Mouse (Mus musculus) gastrocnemius, postnatal 36 days (tissue): Measurements from ENCODE around the gene Olfr161. TPM values are rescaled to one million over a fixed set of nuclear protein-coding genes. Genes with fewer than 3 reads are reported as not detected.
"Not testable (repeated sequence)": the region's sequence is repeated elsewhere in the genome, so short reads cannot be mapped to it uniquely, and the experiment has no call there.

ENCODE experiments used
- DNase-seq, 2 experiments: peaks; one replicate each; pipeline ENCODE4 v3.0.0; 2022
- intact Hi-C: fragments of 180-260 bp; cut with DNase I; formaldehyde crosslinking; loops from one replicate; pipeline ENCODE4 v1.15.1; 2025
- long read RNA-seq, 2 experiments: library from polyadenylated mRNA; stranded (forward); transcript quantifications; one replicate each; pipeline ENCODE4 v2.0.0; 2021
- total RNA-seq, 2 experiments: library from RNA; stranded (reverse); gene quantifications; 2 replicates each; pipeline ENCODE4 v1.2.3; 2021

The Olfr161 gene
- total RNA-seq, result not detected
- long read RNA-seq, experiment 1, result 0 reads
- long read RNA-seq, experiment 2, result 0 reads

DNA sequence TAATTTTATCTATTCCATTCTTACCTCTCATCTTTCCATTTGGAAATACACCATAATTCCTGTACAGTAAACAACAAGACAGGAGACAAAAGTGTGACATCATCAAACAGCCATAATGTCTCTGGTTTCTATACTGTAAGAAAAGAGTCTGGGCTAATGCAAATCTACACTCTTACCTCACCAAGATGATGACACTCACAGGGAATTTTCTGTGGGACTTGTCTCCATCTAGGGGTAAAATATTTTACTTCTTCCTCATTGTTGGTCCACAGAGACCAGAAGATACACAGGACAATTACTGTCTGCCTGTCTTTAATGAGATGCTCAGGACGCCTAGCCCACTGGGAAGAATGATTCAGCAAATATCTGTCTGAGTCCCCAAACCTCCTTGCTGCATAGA is at the start of gene Olfr161:
Gene Olfr161, plus strand, starts transcription at position 352 of the 400 bp plus-strand sequence.
- intact Hi-C loops, result no loop called here
- DNase-seq, result no peak

DNA sequence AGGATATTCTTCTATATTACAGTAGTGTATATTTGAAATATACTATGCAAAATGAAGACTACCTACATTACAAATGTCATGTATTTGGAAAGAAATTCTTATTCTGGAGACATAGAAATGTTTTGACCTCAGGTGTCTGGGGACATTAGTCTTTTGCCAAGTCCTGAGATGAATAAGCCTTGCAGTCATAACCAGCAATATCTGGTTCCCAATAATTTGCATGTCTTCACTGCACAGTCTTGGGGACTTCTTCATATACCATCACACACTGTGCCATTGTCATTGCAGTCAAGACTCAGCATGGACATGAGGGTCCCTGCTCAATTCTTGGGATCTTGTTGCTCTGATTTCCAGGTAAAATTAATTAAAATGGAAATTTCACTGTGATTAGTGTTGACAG is 27.3 kb upstream of the Olfr161 start:
- DNase-seq, result no peak
- intact Hi-C loops, result no loop called here

DNA sequence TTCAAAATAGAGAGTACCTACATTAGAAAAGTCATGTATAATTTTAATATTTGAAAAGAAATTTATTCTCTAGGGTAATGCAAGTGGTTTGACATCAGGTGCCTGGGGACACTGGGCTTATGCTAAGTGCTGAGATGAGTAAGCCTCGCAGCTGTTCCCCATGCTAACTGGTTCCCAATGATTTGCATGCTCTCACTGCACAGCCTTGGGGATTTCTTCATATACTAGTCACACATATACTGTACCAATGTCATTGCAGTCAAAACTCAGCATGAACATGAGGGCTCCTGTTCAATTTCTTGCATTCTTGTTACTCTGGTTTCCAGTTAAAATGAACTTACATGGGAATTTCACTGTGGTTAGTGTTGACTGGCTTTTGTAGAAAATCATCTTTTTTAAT is 13.2 kb upstream of the Olfr161 start:
- intact Hi-C loops, DNase-seq: not testable (repeated sequence)

DNA sequence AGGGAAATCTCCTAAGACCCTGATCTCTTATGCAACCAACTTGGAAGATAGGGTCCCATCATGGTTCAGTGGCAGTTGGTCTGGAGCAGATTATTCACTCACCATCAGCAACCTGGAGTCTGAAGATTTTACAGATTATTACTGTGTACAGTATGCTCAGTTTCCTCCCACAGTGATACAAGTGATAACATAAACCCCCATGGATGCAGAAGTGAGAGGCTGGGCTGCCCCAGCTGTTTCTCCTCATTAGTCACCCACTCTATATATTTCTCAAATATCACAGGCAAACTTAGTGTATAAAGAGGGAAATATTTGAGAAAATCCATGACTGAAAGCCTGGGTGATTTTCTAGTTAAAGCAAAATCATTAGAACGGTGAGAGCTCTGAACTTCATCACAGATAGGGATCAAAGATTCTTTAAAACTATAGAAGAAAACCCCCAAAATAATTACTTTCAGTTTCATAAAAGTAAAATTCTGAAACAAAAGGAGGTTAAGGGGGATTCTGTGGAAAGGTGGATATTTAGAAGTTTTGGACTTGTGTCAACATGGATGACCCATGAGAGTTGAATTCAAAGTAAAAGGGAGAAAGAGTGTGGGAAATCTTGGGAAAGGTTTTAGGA is 12.5 kb upstream of the Olfr161 start:
- DNase-seq, intact Hi-C loops: not testable (repeated sequence)

DNA sequence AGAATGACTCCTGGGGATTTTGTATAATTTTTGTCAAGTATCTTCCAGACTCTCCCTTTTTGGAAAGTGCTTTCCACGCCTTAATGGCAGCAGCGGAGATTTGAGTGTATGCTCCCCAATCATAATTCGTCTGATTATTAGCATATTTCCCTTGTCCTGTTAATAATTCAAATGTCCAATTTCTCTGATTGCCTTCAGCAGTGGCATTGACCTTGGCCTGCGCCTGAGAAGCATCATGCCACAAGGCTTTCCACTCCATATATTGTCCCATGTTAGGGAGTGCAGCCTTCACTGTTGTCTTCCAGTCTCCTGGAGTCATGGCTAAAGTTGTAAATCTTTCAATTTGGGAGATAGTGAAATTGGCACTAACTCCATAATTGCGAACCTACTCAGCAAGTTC is 40.5 kb downstream of the Olfr161 start:
- DNase-seq, intact Hi-C loops: not testable (repeated sequence)

DNA sequence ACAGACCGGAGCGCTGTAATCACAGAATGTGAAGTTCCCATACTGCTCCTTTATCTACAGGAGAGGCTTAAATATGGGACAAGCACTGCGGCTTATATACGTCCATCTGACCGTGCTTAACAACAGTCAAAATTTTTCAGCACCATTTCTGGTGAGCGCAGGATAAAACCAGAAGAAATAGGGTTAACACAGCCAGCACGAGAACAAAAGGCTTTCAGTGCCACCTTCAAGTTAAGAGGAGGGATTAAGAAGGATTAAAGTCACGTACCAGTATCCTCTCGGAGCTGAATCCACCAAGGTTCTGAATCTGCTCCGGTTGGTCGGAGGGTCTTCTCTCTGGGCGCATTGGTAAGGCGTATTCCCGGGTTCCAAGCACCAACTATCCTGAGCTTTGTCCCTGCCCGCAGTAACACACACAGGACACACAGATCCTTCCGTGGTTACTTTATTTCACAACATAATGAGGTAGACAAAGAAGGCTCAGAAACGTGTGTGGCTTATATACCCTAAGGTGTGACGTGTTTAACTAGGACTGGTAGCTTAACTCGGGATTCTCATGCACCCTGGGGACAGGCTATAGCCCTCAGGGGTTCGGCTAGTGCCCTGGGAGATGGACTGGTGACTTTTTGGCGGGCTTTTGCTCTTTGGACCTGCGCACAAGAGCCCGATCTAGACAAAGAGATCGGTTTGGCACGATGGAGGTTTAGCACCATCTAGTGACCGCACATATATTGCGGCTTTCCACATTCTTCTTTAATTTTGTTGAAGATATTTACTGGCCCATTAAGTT is 41.9 kb downstream of the Olfr161 start:
- not testable (repeated sequence) for DNase-seq

More for the DNA sequence above, 41.9 kb downstream of the Olfr161 start:
- intact Hi-C loops, result not testable (repeated sequence)

Other genes with a start within 250 kb of the Olfr161 start
- gene Mefv, start 127.1 kb downstream of the Olfr161 start, total RNA-seq, result not detected
- 1 to 10 TPM; 4.4 to 6.1 TPM for gene Zfp263, start 153.1 kb downstream of the Olfr161 start, total RNA-seq
- not detected for gene Olfr15, start 239.8 kb downstream of the Olfr161 start, total RNA-seq